Mouse (Mus musculus): Measurements from ENCODE around the gene Mlx.

Mlx gene

GRCm38 (mm10) chr11:101062165-101062884 lies 24.8 kb upstream of the Mlx start:
- in situ Hi-C loops (cut with MboI; ENCODE audit: low pct_unique_long_range_greater_than_20kb in 1 of 2, low sequenced_read_pairs in 2 of 2, unreplicated experiment in 1 of 2): loop anchor here (25.0 kb wide), 1 partner anchor 200 kb away; the partner anchor contains the start of genes Stat5a (in 2 of the 2) and Stat5b (in 2 of the 2)

GRCm38 (mm10) chr11:101062971-101063675 lies 24.0 kb upstream of the Mlx start:
- in situ Hi-C loops (cut with MboI; ENCODE audit: low pct_unique_long_range_greater_than_20kb in 1 of 2, low sequenced_read_pairs in 2 of 2, unreplicated experiment in 1 of 2): loop anchor here (25.0 kb wide), 1 partner anchor 201 kb away; the partner anchor contains the start of genes Stat5a (in 2 of the 2) and Stat5b (in 2 of the 2)

- in situ Hi-C loops (cut with MboI; ENCODE audit: low pct_unique_long_range_greater_than_20kb in 1 of 2, low sequenced_read_pairs in 2 of 2, unreplicated experiment in 1 of 2): loop anchor here (25.0 kb wide), 1 partner anchor 202 kb away; the partner anchor contains the start of genes Stat5a (in 2 of the 2) and Stat5b (in 2 of the 2)
Observed at GRCm38 (mm10) chr11:101063676-101064327, 23.3 kb upstream of the Mlx start.

GRCm38 (mm10) chr11:101064462-101064861 lies 22.6 kb upstream of the Mlx start:
- in situ Hi-C loops (cut with MboI; ENCODE audit: low pct_unique_long_range_greater_than_20kb in 1 of 2, low sequenced_read_pairs in 2 of 2, unreplicated experiment in 1 of 2): loop anchor here (25.0 kb wide), 1 partner anchor 202 kb away; the partner anchor contains the start of genes Stat5a (in 2 of the 2) and Stat5b (in 2 of the 2)

GRCm38 (mm10) chr11:101065002-101065401 lies 22.1 kb upstream of the Mlx start:
- in situ Hi-C loops (cut with MboI; ENCODE audit: low pct_unique_long_range_greater_than_20kb in 1 of 2, low sequenced_read_pairs in 2 of 2, unreplicated experiment in 1 of 2): loop anchor here (25.0 kb wide), 1 partner anchor 203 kb away; the partner anchor contains the start of genes Stat5a (in 2 of the 2) and Stat5b (in 2 of the 2)

- in situ Hi-C loops (cut with MboI; ENCODE audit: low pct_unique_long_range_greater_than_20kb in 1 of 2, low sequenced_read_pairs in 2 of 2, unreplicated experiment in 1 of 2): loop anchor here (25.0 kb wide), 1 partner anchor 204 kb away; the partner anchor contains the start of genes Stat5a (in 2 of the 2) and Stat5b (in 2 of the 2)
Observed at GRCm38 (mm10) chr11:101066549-101067412, 20.3 kb upstream of the Mlx start.

- in situ Hi-C loops (cut with MboI; ENCODE audit: low pct_unique_long_range_greater_than_20kb in 1 of 2, low sequenced_read_pairs in 2 of 2, unreplicated experiment in 1 of 2): loop anchor here (25.0 kb wide), 1 partner anchor 207 kb away; the partner anchor contains the start of genes Stat5a (in 2 of the 2) and Stat5b (in 2 of the 2)
Observed at GRCm38 (mm10) chr11:101069391-101070188, 17.5 kb upstream of the Mlx start, which contains the start of gene Naglu. Naglu (plus strand) TSS chr11:101070012.

GRCm38 (mm10) chr11:101070189-101070527 lies 16.9 kb upstream of the Mlx start:
- in situ Hi-C loops (cut with MboI; ENCODE audit: low pct_unique_long_range_greater_than_20kb in 1 of 2, low sequenced_read_pairs in 2 of 2, unreplicated experiment in 1 of 2): loop anchor here (25.0 kb wide), 1 partner anchor 208 kb away; the partner anchor contains the start of genes Stat5a (in 2 of the 2) and Stat5b (in 2 of the 2)

- in situ Hi-C loops (cut with MboI; ENCODE audit: low pct_unique_long_range_greater_than_20kb in 1 of 2, low sequenced_read_pairs in 2 of 2, unreplicated experiment in 1 of 2): loop anchor here (25.0 kb wide), 1 partner anchor 209 kb away; the partner anchor contains the start of genes Stat5a (in 2 of the 2) and Stat5b (in 2 of the 2)
Observed at GRCm38 (mm10) chr11:101070987-101071386, 16.1 kb upstream of the Mlx start.

- in situ Hi-C loops (cut with MboI; ENCODE audit: low pct_unique_long_range_greater_than_20kb in 1 of 2, low sequenced_read_pairs in 2 of 2, unreplicated experiment in 1 of 2): loop anchor here (25.0 kb wide), 1 partner anchor 210 kb away; the partner anchor contains the start of genes Stat5a (in 2 of the 2) and Stat5b (in 2 of the 2)
Observed at GRCm38 (mm10) chr11:101071810-101072428, 15.2 kb upstream of the Mlx start.

GRCm38 (mm10) chr11:101078121-101078520 lies 9.0 kb upstream of the Mlx start, which contains the start of gene Hsd17b1:
Hsd17b1 (plus strand) TSS chr11:101078411.
- in situ Hi-C loops (cut with MboI; ENCODE audit: low pct_unique_long_range_greater_than_20kb in 1 of 2, low sequenced_read_pairs in 2 of 2, unreplicated experiment in 1 of 2): no loop called here

- in situ Hi-C loops (cut with MboI; ENCODE audit: low pct_unique_long_range_greater_than_20kb in 1 of 2, low sequenced_read_pairs in 2 of 2, unreplicated experiment in 1 of 2): no loop called here
Observed at GRCm38 (mm10) chr11:101079746-101080145, 7.3 kb upstream of the Mlx start.

GRCm38 (mm10) chr11:101080421-101080820 lies 6.7 kb upstream of the Mlx start:
- in situ Hi-C loops (cut with MboI; ENCODE audit: low pct_unique_long_range_greater_than_20kb in 1 of 2, low sequenced_read_pairs in 2 of 2, unreplicated experiment in 1 of 2): no loop called here

- in situ Hi-C loops (cut with MboI; ENCODE audit: low pct_unique_long_range_greater_than_20kb in 1 of 2, low sequenced_read_pairs in 2 of 2, unreplicated experiment in 1 of 2): no loop called here
Observed at GRCm38 (mm10) chr11:101081659-101082058, 5.4 kb upstream of the Mlx start.

- in situ Hi-C loops (cut with MboI; ENCODE audit: low pct_unique_long_range_greater_than_20kb in 1 of 2, low sequenced_read_pairs in 2 of 2, unreplicated experiment in 1 of 2): no loop called here
Observed at GRCm38 (mm10) chr11:101082208-101083082, 4.6 kb upstream of the Mlx start, which contains the start of gene Coasy. Coasy (plus strand) TSS chr11:101082565.
